Mouse (Mus musculus): ENCODE measurements around the gene Myoz1. TPM values are rescaled to one million over a fixed set of nuclear protein-coding genes. Genes with fewer than 3 reads are reported as not detected.

Gene Myoz1
- total RNA-seq, 1 experiment: not detected

- H3K9me3 ChIP-seq (ENCODE audit: control insufficient read depth, insufficient read depth, low read depth, low read length): no peaks in the 10 kb centered on the region
- no peaks in the 10 kb centered on the region; the same call in 1 of the 2 replicates for H3K36me3 ChIP-seq (ENCODE audit: control insufficient read depth, insufficient read depth, low read length, poor library complexity, severe bottlenecking)
- H3K4me1 ChIP-seq (ENCODE audit: control insufficient read depth in 2 of 2, insufficient read depth in 2 of 2, low read length in 2 of 2, poor library complexity in 1 of 2): no peaks in the 10 kb centered on the region; a peak in 1 of 4 replicates
- DNase-seq (ENCODE audit: low read depth, low spot score): no peak
- no peak overlapping the region for H3K27ac ChIP-seq (ENCODE audit: insufficient read depth, low read depth, low read length, poor library complexity, severe bottlenecking)
- in situ Hi-C loops (cut with MboI; ENCODE audit: low sequenced_read_pairs in 2 of 2, unreplicated experiment in 2 of 2): no loop called here
- no peak for TF ChIP-seq MAFK (IDR thresholded peaks at IDR 0.05; ENCODE audit: insufficient read depth, low read depth, low read length)
- no peak for TF ChIP-seq CHD2 (IDR thresholded peaks at IDR 0.05; ENCODE audit: low read depth, low read length)
- no peak for TF ChIP-seq HCFC1 (IDR thresholded peaks at IDR 0.05; ENCODE audit: borderline replicate concordance, insufficient read depth, low read length)
- no peak for TF ChIP-seq ZC3H11A (IDR thresholded peaks at IDR 0.05; ENCODE audit: borderline replicate concordance, low read depth, low read length)
- no peak for TF ChIP-seq ZNF384 (IDR thresholded peaks at IDR 0.05; ENCODE audit: low read depth, low read length)
- H3K4me3 ChIP-seq (ENCODE audit: insufficient read depth in 1 of 2, low read depth in 1 of 2, low read length in 2 of 2, poor library complexity in 1 of 2, severe bottlenecking in 1 of 2): no peak overlapping the region
- H3K9ac ChIP-seq (ENCODE audit: insufficient read depth, low read depth, low read length, poor library complexity, severe bottlenecking): no peak overlapping the region
These were observed 20.8 kb downstream of the Myoz1 start for GRCm38 (mm10) chr14:20635546-20635945.

- H3K9me3 ChIP-seq (ENCODE audit: control insufficient read depth, insufficient read depth, low read depth, low read length): no peaks in the 10 kb centered on the region
- H3K27ac ChIP-seq (ENCODE audit: insufficient read depth, low read depth, low read length, poor library complexity, severe bottlenecking): no peak overlapping the region
- no peak overlapping the region for H3K4me3 ChIP-seq (ENCODE audit: insufficient read depth in 1 of 2, low read depth in 1 of 2, low read length in 2 of 2, poor library complexity in 1 of 2, severe bottlenecking in 1 of 2)
- no peak for DNase-seq (ENCODE audit: low read depth, low spot score)
- TF ChIP-seq ZNF384 (IDR thresholded peaks at IDR 0.05; ENCODE audit: low read depth, low read length): no peak
- TF ChIP-seq MAFK (IDR thresholded peaks at IDR 0.05; ENCODE audit: insufficient read depth, low read depth, low read length): no peak
- no peak for TF ChIP-seq HCFC1 (IDR thresholded peaks at IDR 0.05; ENCODE audit: borderline replicate concordance, insufficient read depth, low read length)
- TF ChIP-seq CHD2 (IDR thresholded peaks at IDR 0.05; ENCODE audit: low read depth, low read length): no peak
- TF ChIP-seq ZC3H11A (IDR thresholded peaks at IDR 0.05; ENCODE audit: borderline replicate concordance, low read depth, low read length): no peak
- no peaks in the 10 kb centered on the region; the same call in 1 of the 2 replicates for H3K36me3 ChIP-seq (ENCODE audit: control insufficient read depth, insufficient read depth, low read length, poor library complexity, severe bottlenecking)
- H3K4me1 ChIP-seq (ENCODE audit: control insufficient read depth in 2 of 2, insufficient read depth in 2 of 2, low read length in 2 of 2, poor library complexity in 1 of 2): 0 out of 4 replicates have a peak, but pooled peaks cover 0 to 2% of the 10 kb centered on the region in 2 experiments
- in situ Hi-C loops (cut with MboI; ENCODE audit: low sequenced_read_pairs in 2 of 2, unreplicated experiment in 2 of 2): no loop called here
- H3K9ac ChIP-seq (ENCODE audit: insufficient read depth, low read depth, low read length, poor library complexity, severe bottlenecking): no peak overlapping the region
These were observed 25.1 kb downstream of the Myoz1 start for GRCm38 (mm10) chr14:20631253-20631652.

- Histone ChIP-seq H3K27ac (ENCODE audit: insufficient read depth, low read depth, low read length, poor library complexity, severe bottlenecking) (no peak overlapping the region), H3K9ac (ENCODE audit: insufficient read depth, low read depth, low read length, poor library complexity, severe bottlenecking) (no peak overlapping the region), H3K36me3 (ENCODE audit: control insufficient read depth, insufficient read depth, low read length, poor library complexity, severe bottlenecking) (no peaks in the 10 kb centered on the region; the same call in 1 of the 2 replicates), H3K4me1 (ENCODE audit: control insufficient read depth in 2 of 2, insufficient read depth in 2 of 2, low read length in 2 of 2, poor library complexity in 1 of 2) (peaks cover 2 to 3% of the 10 kb centered on the region in 2 experiments; a peak in 1 of 4 replicates), H3K9me3 (ENCODE audit: control insufficient read depth, insufficient read depth, low read depth, low read length) (no peaks in the 10 kb centered on the region), H3K4me3 (ENCODE audit: insufficient read depth in 1 of 2, low read depth in 1 of 2, low read length in 2 of 2, poor library complexity in 1 of 2, severe bottlenecking in 1 of 2) (no peak overlapping the region)
- in situ Hi-C loops (cut with MboI; ENCODE audit: low sequenced_read_pairs in 2 of 2, unreplicated experiment in 2 of 2): no loop called here
- no peak for DNase-seq (ENCODE audit: low read depth, low spot score)
- TF ChIP-seq ZNF384 (IDR thresholded peaks at IDR 0.05; ENCODE audit: low read depth, low read length) (no peak), HCFC1 (IDR thresholded peaks at IDR 0.05; ENCODE audit: borderline replicate concordance, insufficient read depth, low read length) (no peak), ZC3H11A (IDR thresholded peaks at IDR 0.05; ENCODE audit: borderline replicate concordance, low read depth, low read length) (no peak), CHD2 (IDR thresholded peaks at IDR 0.05; ENCODE audit: low read depth, low read length) (no peak), MAFK (IDR thresholded peaks at IDR 0.05; ENCODE audit: insufficient read depth, low read depth, low read length) (no peak)
These were observed 29.4 kb downstream of the Myoz1 start for GRCm38 (mm10) chr14:20626971-20627370.

- no peaks in the 10 kb centered on the region for H3K9me3 ChIP-seq (ENCODE audit: control insufficient read depth, insufficient read depth, low read depth, low read length)
- H3K4me1 ChIP-seq (ENCODE audit: control insufficient read depth in 2 of 2, insufficient read depth in 2 of 2, low read length in 2 of 2, poor library complexity in 1 of 2): peaks cover 2 to 3% of the 10 kb centered on the region in 2 experiments; a peak in 1 of 4 replicates
- no peaks in the 10 kb centered on the region; the same call in 1 of the 2 replicates for H3K36me3 ChIP-seq (ENCODE audit: control insufficient read depth, insufficient read depth, low read length, poor library complexity, severe bottlenecking)
- no peak overlapping the region for H3K9ac ChIP-seq (ENCODE audit: insufficient read depth, low read depth, low read length, poor library complexity, severe bottlenecking)
- no peak for DNase-seq (ENCODE audit: low read depth, low spot score)
- H3K4me3 ChIP-seq (ENCODE audit: insufficient read depth in 1 of 2, low read depth in 1 of 2, low read length in 2 of 2, poor library complexity in 1 of 2, severe bottlenecking in 1 of 2): no peak overlapping the region
- in situ Hi-C loops (cut with MboI; ENCODE audit: low sequenced_read_pairs in 2 of 2, unreplicated experiment in 2 of 2): no loop called here
- H3K27ac ChIP-seq (ENCODE audit: insufficient read depth, low read depth, low read length, poor library complexity, severe bottlenecking): no peak overlapping the region
- TF ChIP-seq CHD2 (IDR thresholded peaks at IDR 0.05; ENCODE audit: low read depth, low read length): no peak
- no peak for TF ChIP-seq ZNF384 (IDR thresholded peaks at IDR 0.05; ENCODE audit: low read depth, low read length)
- no peak for TF ChIP-seq MAFK (IDR thresholded peaks at IDR 0.05; ENCODE audit: insufficient read depth, low read depth, low read length)
- TF ChIP-seq ZC3H11A (IDR thresholded peaks at IDR 0.05; ENCODE audit: borderline replicate concordance, low read depth, low read length): no peak
- TF ChIP-seq HCFC1 (IDR thresholded peaks at IDR 0.05; ENCODE audit: borderline replicate concordance, insufficient read depth, low read length): no peak
These were observed 29.9 kb downstream of the Myoz1 start for GRCm38 (mm10) chr14:20626447-20626846.
